Mouse (Mus musculus) neural tube, embryonic 14.5 days (tissue): ENCODE measurements at regions not wholly inside any gene's neighbourhood (a gene's known extent, or its start where the extent isn't known, plus 50 kb on each side); places are given as distances from the start of the nearest gene placed in this dataset.

ENCODE experiments used
- ATAC-seq: fragments of 200-750 bp; cut with Nextera tagmentation; 2 replicates; pipeline ENCODE4 v1.8.0; 2017; ENCODE audit warnings: low read depth, mild to moderate bottlenecking, moderate TSS enrichment, moderate library complexity
- H3K27ac ChIP-seq: fragments of 300-500 bp; sonication (generic); 2 replicates; pipeline ENCODE4 v1.5.1; 2014; ENCODE audit warnings: low read depth, mild to moderate bottlenecking, control low read depth, low read length, moderate library complexity, mixed read lengths
- H3K27me3 ChIP-seq: fragments of 300-500 bp; sonication (generic); 2 replicates; pipeline ENCODE4 v1.6.1; 2014; ENCODE audit warnings: low read length; ENCODE audit not compliant: control insufficient read depth, insufficient read depth
- H3K36me3 ChIP-seq: fragments of 300-500 bp; sonication (generic); 2 replicates; pipeline ENCODE4 v1.6.1; 2014; ENCODE audit warnings: low read length, mixed read lengths; ENCODE audit not compliant: control insufficient read depth, insufficient read depth
- H3K4me1 ChIP-seq: fragments of 300-500 bp; sonication (generic); 2 replicates; pipeline ENCODE4 v1.6.1; 2014; ENCODE audit warnings: low read length; ENCODE audit not compliant: control insufficient read depth, insufficient read depth
- H3K4me2 ChIP-seq: fragments of 300-500 bp; sonication (generic); 2 replicates; pipeline ENCODE4 v1.6.1; 2014; ENCODE audit warnings: mild to moderate bottlenecking, low read depth, low read length, control low read depth
- H3K4me3 ChIP-seq: fragments of 300-500 bp; sonication (generic); 2 replicates; pipeline ENCODE4 v1.5.1; 2014; ENCODE audit warnings: low read depth, low read length, control low read depth, mixed read lengths
- H3K9ac ChIP-seq: fragments of 300-500 bp; sonication (generic); replicated peaks from 2 replicates; pipeline ENCODE4 v1.6.1; 2014; ENCODE audit warnings: low read depth, mild to moderate bottlenecking, control low read depth, low read length, mixed read lengths
- H3K9me3 ChIP-seq: fragments of 300-500 bp; sonication (generic); 2 replicates; pipeline ENCODE4 v1.6.1; 2016; ENCODE audit warnings: low read length; ENCODE audit not compliant: control insufficient read depth
- WGBS: fragments of 180-500 bp; shearing (Covaris S2); extraction: QIAGEN DNeasy Blood & Tissue Kit; methylation state at CpG from one replicate; pipeline ENCODE4 v1.1.7; 2014; 5-methylcytosine and 5-hydroxymethylcytosine counted together

GRCm38 (mm10) chr19:15784644-15785043, 162.5 kb downstream of the Psat1 start:
- Histone ChIP-seq H3K4me3 (no peak overlapping the region), H3K9me3 (no peaks in the 10 kb centered on the region), H3K36me3 (no peaks in the 10 kb centered on the region), H3K27me3 (no peaks in the 10 kb centered on the region), H3K4me1 (0 out of 2 replicates have a peak, but pooled peaks cover 4% of the 10 kb centered on the region), H3K4me2 (no peak overlapping the region), H3K9ac (no peak overlapping the region), H3K27ac (no peak overlapping the region)
- ATAC-seq, result no peak
- WGBS, result 28% methylated on average over 4 of the region's 4 CpGs

- WGBS, result 27% methylated on average over 4 of the region's 4 CpGs
- H3K27me3 ChIP-seq, result no peaks in the 10 kb centered on the region
- H3K36me3 ChIP-seq, result no peaks in the 10 kb centered on the region
- no peak overlapping the region for H3K9ac ChIP-seq
- H3K4me2 ChIP-seq, result no peak overlapping the region
- no peak overlapping the region for H3K27ac ChIP-seq
- peak; percentile 63 for ATAC-seq
- no peak overlapping the region for H3K4me3 ChIP-seq
- 0 out of 2 replicates have a peak, but pooled peaks cover 3% of the 10 kb centered on the region for H3K4me1 ChIP-seq
- H3K9me3 ChIP-seq, result no peaks in the 10 kb centered on the region
Measured at GRCm38 (mm10) chr19:15769651-15770050, 177.5 kb downstream of the Psat1 start.

- Histone ChIP-seq H3K4me1 (no peaks in the 10 kb centered on the region), H3K27me3 (no peaks in the 10 kb centered on the region), H3K27ac (no peak overlapping the region), H3K4me3 (no peak overlapping the region), H3K9ac (no peak overlapping the region), H3K36me3 (no peaks in the 10 kb centered on the region), H3K4me2 (no peak overlapping the region), H3K9me3 (no peaks in the 10 kb centered on the region)
- WGBS, result 72% methylated on average over 4 of the region's 4 CpGs
- no peak for ATAC-seq
Measured at GRCm38 (mm10) chr19:15761086-15761485, 186.1 kb downstream of the Psat1 start.

GRCm38 (mm10) chr19:15745026-15745777, 201.9 kb downstream of the Psat1 start:
- Histone ChIP-seq H3K4me1 (no peaks in the 10 kb centered on the region), H3K4me2 (no peak overlapping the region), H3K27me3 (no peaks in the 10 kb centered on the region), H3K9ac (no peak overlapping the region), H3K36me3 (no peaks in the 10 kb centered on the region), H3K9me3 (no peaks in the 10 kb centered on the region), H3K4me3 (no peak overlapping the region), H3K27ac (no peak overlapping the region)
- peak; percentile 4; the same call in 1 of the 2 replicates for ATAC-seq
- WGBS, result 51% methylated on average over 8 of the region's 8 CpGs

GRCm38 (mm10) chr19:15736200-15736599, 210.9 kb downstream of the Psat1 start:
- 83% methylated on average over 2 of the region's 2 CpGs for WGBS
- Histone ChIP-seq H3K4me1 (no peaks in the 10 kb centered on the region), H3K27ac (no peak overlapping the region), H3K4me3 (no peak overlapping the region), H3K4me2 (no peak overlapping the region), H3K9ac (no peak overlapping the region), H3K36me3 (no peaks in the 10 kb centered on the region), H3K9me3 (no peaks in the 10 kb centered on the region), H3K27me3 (no peaks in the 10 kb centered on the region)
- ATAC-seq, result no peak

GRCm38 (mm10) chr19:15726785-15727406, 220.2 kb downstream of the Psat1 start:
- Histone ChIP-seq H3K4me3 (no peak overlapping the region), H3K27me3 (no peaks in the 10 kb centered on the region), H3K36me3 (no peaks in the 10 kb centered on the region), H3K4me2 (no peak overlapping the region), H3K4me1 (no peaks in the 10 kb centered on the region), H3K27ac (no peak overlapping the region), H3K9me3 (no peaks in the 10 kb centered on the region), H3K9ac (no peak overlapping the region)
- ATAC-seq, result peak; percentile 58; the same call in 1 of the 2 replicates
- WGBS, result 43% methylated on average over 13 of the region's 13 CpGs

- Histone ChIP-seq H3K4me2 (no peak overlapping the region), H3K4me3 (no peak overlapping the region), H3K36me3 (no peaks in the 10 kb centered on the region), H3K9me3 (no peaks in the 10 kb centered on the region), H3K4me1 (no peaks in the 10 kb centered on the region), H3K27me3 (no peaks in the 10 kb centered on the region), H3K27ac (no peak overlapping the region), H3K9ac (no peak overlapping the region)
- ATAC-seq, result no peak; the same call in 1 of the 2 replicates
- 50% methylated on average over 3 of the region's 3 CpGs for WGBS
Measured at GRCm38 (mm10) chr19:15692379-15693023, 254.6 kb downstream of the Psat1 start.

- H3K4me1 ChIP-seq, result peaks cover 21% of the 10 kb centered on the region
- H3K4me3 ChIP-seq, result no peak overlapping the region
- no peak overlapping the region for H3K27ac ChIP-seq
- H3K9ac ChIP-seq, result no peak overlapping the region
- H3K27me3 ChIP-seq, result no peaks in the 10 kb centered on the region
- no peaks in the 10 kb centered on the region for H3K9me3 ChIP-seq
- no peak for ATAC-seq
- no peaks in the 10 kb centered on the region for H3K36me3 ChIP-seq
- 76% methylated on average over 6 of the region's 6 CpGs for WGBS
- H3K4me2 ChIP-seq, result no peak overlapping the region
Measured at GRCm38 (mm10) chr19:15669996-15670395, 277.1 kb downstream of the Psat1 start.

GRCm38 (mm10) chr19:15669541-15669940, 277.6 kb downstream of the Psat1 start:
- H3K36me3 ChIP-seq, result no peaks in the 10 kb centered on the region
- H3K9ac ChIP-seq, result no peak overlapping the region
- ATAC-seq, result no peak
- no peak overlapping the region for H3K4me2 ChIP-seq
- no peaks in the 10 kb centered on the region for H3K9me3 ChIP-seq
- no peak overlapping the region for H3K4me3 ChIP-seq
- peaks cover 21% of the 10 kb centered on the region for H3K4me1 ChIP-seq
- H3K27ac ChIP-seq, result peak overlapping the region; percentile 12; the same call in 1 of the 2 replicates
- 48% methylated on average over 7 of the region's 7 CpGs for WGBS
- H3K27me3 ChIP-seq, result no peaks in the 10 kb centered on the region
